Mouse (Mus musculus) thymus, adult 2 months (tissue): ENCODE measurements around the gene Bcl10. TPM values are rescaled to one million over a fixed set of nuclear protein-coding genes. Genes with fewer than 3 reads are reported as not detected.

ENCODE experiments used
- DNase-seq: peaks from one replicate; pipeline ENCODE4 v3.0.0; 2021
- H3K27ac ChIP-seq: fragments of 200-500 bp; 2 replicates; pipeline ENCODE4 v1.5.1; 2012; ENCODE audit warnings: low read length, control low read depth; ENCODE audit not compliant: control insufficient read depth, insufficient read depth
- H3K27me3 ChIP-seq: fragments of 200-500 bp; 2 replicates; pipeline ENCODE4 v1.6.1; 2012; ENCODE audit warnings: mild to moderate bottlenecking, low read length, moderate library complexity, mixed read lengths; ENCODE audit not compliant: control insufficient read depth, insufficient read depth
- H3K36me3 ChIP-seq: fragments of 200-500 bp; 2 replicates; pipeline ENCODE4 v1.6.1; 2012; ENCODE audit warnings: mild to moderate bottlenecking, low read length, moderate library complexity; ENCODE audit not compliant: control insufficient read depth, insufficient read depth
- H3K4me1 ChIP-seq: fragments of 200-500 bp; replicated peaks from 2 replicates; pipeline ENCODE4 v1.6.1; 2012; ENCODE audit warnings: low read length; ENCODE audit not compliant: control insufficient read depth, insufficient read depth
- H3K4me3 ChIP-seq: fragments of 200-500 bp; 2 replicates; pipeline ENCODE4 v1.5.1; 2012; ENCODE audit warnings: mild to moderate bottlenecking, low read length, control low read depth, moderate library complexity; ENCODE audit not compliant: control insufficient read depth, insufficient read depth
- CTCF ChIP-seq: fragments of 200-500 bp; IDR thresholded peaks from 2 replicates; pipeline ENCODE4 v1.5.1; 2012; ENCODE audit warnings: mild to moderate bottlenecking, control low read depth, low read length, moderate library complexity, borderline replicate concordance; ENCODE audit not compliant: control insufficient read depth, poor library complexity, insufficient read depth; ENCODE audit errors: extremely low read depth
- POLR2A ChIP-seq: fragments of 200-500 bp; IDR thresholded peaks from 2 replicates; pipeline ENCODE4 v1.6.1; 2012; ENCODE audit warnings: mild to moderate bottlenecking, low read length, control low read depth, moderate library complexity; ENCODE audit not compliant: control insufficient read depth, poor library complexity, insufficient read depth; ENCODE audit errors: extremely low read depth
- WGBS: fragments of 180-500 bp; shearing (Covaris S2); methylation state at CpG from one replicate; pipeline ENCODE4 v1.1.7; 2018; 5-methylcytosine and 5-hydroxymethylcytosine counted together
- polyA plus RNA-seq: library from polyadenylated mRNA; depleted of rRNA; stranded (reverse); fragments of >200 nt; gene quantifications from 2 replicates; pipeline ENCODE4 v1.2.3, GENCODE M21; 2012

Bcl10 gene
- polyA plus RNA-seq, 1 experiment = 17.3 TPM

DNA sequence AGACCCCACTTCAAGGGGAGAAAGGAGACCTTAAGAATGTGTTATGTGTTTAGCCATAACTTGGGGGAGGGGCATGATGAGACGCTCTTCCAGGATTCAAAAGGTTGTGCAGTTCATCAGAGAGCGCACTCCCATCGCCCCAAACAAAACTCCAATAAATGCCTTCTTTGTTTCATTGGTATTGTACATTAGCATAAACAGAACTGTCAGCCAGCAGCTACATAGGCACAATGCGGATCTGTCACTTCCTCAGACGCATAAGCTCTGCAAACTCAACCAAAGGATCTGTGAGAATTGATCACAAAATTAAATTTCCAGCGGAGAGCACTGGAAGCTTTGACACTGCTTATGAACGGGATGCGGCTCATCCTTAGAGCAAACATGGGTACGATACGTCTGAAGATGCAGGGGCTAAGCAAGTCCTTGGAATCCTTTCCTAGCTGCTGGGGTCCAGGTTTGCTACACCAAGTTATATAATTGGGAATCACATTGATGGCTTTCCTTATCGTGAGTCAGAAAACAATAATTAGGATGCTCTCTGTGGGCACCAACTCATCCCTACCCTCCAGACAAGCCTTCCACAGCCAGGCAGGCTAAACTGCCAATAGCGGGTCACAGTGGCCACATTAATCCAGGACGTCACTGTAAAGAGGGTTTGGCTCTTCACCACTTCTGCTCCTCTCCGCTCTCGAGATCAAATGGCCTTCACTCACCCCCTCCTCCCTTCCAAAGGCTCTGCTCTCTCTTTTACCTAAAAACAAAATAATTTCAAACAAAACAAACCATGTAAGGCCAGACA, 40.3 kb upstream of the Bcl10 start:
- TF ChIP-seq CTCF (no peak), POLR2A (no peak)
- Histone ChIP-seq H3K27me3 (no peaks in the 10 kb centered on the region), H3K36me3 (no peaks in the 10 kb centered on the region), H3K4me3 (no peak overlapping the region), H3K4me1 (no peaks in the 10 kb centered on the region), H3K27ac (no peak overlapping the region)
- WGBS = 94% methylated on average over 15 of the region's 15 CpGs
- DNase-seq = no peak

DNA sequence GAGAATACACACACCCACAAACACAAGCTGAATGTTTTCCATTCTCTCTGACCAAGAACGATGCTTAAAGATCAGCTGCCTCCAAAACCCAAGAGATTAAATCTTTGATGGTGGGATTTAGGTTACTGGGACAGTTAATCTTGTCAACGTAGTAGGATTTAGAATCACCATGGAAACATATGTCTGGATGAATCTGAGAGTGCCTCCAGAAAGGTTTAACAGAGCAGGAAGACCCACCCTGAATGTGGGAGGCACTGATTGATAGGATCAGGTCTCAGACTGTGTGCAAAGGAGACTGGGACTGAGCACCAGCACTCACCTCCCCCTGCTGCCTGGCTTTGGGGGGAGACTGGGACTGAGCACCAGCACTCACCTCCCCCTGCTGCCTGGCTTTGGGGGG, 39.4 kb upstream of the Bcl10 start:
- Histone ChIP-seq H3K36me3 (no peaks in the 10 kb centered on the region), H3K27ac (no peak overlapping the region), H3K4me3 (no peak overlapping the region), H3K27me3 (no peaks in the 10 kb centered on the region), H3K4me1 (no peaks in the 10 kb centered on the region)
- no peak for DNase-seq
- TF ChIP-seq CTCF (no peak), POLR2A (no peak)
- 50% methylated on average over 2 of the region's 2 CpGs for WGBS

DNA sequence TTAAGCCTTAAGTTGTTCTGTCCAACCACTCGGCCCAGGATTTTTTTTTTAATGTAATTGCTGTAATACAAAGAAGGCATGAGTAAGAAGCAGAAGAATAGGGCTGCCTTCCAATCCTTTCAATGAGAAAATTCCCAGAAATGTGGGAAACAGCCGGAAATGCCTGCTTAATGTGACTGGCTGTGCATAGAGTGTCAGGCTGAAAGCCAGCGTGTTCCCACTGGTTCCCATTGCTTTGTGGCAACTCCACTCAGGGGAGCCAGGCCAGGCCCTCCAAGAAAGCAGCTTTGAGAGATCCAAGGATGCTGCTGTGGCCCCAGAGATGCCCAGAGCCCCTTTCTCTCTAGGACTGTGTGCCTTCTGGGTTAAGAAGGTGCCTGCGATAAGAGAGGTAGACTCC, 37.2 kb upstream of the Bcl10 start:
- Histone ChIP-seq H3K27ac (no peak overlapping the region), H3K36me3 (no peaks in the 10 kb centered on the region), H3K4me3 (no peak overlapping the region), H3K27me3 (no peaks in the 10 kb centered on the region), H3K4me1 (no peaks in the 10 kb centered on the region)
- 88% methylated on average over 4 of the region's 4 CpGs for WGBS
- no peak for DNase-seq
- TF ChIP-seq CTCF (no peak), POLR2A (no peak)

DNA sequence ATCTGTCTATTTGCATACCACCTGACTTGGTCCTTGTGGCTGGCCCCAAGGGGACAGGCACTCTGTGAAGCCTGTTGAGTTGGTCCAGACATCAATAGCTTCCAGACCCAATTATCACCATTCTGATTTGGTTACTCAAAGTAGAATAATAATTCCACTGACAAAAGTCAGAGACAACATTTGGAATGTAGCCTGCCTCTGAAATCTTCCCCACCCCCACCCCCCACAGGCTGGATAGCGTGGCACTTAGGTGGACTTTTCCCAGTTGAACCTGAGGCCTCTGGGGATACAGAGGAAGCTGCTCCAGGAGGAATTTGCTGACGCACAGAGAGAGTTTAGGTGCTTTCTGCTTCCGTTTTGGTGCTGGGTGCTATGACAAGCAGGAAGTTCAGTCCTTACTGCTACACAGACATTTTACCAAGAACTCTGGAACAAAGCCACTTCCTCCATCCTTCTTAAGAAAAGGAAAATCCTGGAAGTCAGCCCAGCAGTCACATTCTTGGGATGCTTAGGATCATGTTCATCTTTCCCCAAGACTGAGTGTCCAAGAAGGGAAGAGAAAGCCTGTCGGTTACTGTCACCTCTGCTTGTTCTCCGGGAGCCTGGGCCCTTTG, 36.6 kb upstream of the Bcl10 start:
- H3K4me1 ChIP-seq = no peaks in the 10 kb centered on the region
- no peak for TF ChIP-seq CTCF
- TF ChIP-seq POLR2A = no peak
- H3K27me3 ChIP-seq = no peaks in the 10 kb centered on the region
- WGBS = 81% methylated on average over 5 of the region's 5 CpGs
- H3K4me3 ChIP-seq = no peak overlapping the region
- no peaks in the 10 kb centered on the region for H3K36me3 ChIP-seq
- no peak for DNase-seq
- no peak overlapping the region for H3K27ac ChIP-seq

DNA sequence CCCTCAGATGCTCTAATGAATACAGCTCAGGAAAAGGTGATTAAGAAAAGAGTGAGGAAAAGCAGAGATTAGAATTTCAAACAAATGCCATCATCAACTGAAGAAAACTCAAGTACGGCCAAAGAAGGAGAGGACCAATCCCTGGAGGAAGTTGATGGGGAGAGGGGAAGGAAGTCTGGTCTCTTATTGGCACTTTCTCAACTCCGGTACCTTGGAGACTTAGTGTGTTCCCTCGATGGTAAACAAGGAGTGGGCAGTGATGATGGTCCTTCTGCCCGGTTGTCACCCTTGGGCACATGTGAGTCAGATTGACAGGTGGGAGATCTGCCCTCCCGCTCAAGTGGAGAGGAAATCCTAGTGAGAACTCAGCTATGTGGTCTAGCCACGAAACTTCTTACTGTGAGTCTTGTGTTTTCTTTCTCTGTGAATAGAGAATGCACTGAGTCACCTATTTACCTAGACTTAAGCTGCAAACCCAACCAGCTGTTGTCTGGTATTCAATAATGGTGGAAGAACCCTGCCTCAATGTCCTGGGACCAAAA, 35.1 kb upstream of the Bcl10 start:
- 10% methylated on average over 6 of the region's 6 CpGs for WGBS
- Histone ChIP-seq H3K27ac (no peak overlapping the region), H3K4me1 (no peaks in the 10 kb centered on the region), H3K36me3 (no peaks in the 10 kb centered on the region), H3K27me3 (no peaks in the 10 kb centered on the region), H3K4me3 (no peak overlapping the region)
- DNase-seq = no peak
- no peak for TF ChIP-seq CTCF

DNA sequence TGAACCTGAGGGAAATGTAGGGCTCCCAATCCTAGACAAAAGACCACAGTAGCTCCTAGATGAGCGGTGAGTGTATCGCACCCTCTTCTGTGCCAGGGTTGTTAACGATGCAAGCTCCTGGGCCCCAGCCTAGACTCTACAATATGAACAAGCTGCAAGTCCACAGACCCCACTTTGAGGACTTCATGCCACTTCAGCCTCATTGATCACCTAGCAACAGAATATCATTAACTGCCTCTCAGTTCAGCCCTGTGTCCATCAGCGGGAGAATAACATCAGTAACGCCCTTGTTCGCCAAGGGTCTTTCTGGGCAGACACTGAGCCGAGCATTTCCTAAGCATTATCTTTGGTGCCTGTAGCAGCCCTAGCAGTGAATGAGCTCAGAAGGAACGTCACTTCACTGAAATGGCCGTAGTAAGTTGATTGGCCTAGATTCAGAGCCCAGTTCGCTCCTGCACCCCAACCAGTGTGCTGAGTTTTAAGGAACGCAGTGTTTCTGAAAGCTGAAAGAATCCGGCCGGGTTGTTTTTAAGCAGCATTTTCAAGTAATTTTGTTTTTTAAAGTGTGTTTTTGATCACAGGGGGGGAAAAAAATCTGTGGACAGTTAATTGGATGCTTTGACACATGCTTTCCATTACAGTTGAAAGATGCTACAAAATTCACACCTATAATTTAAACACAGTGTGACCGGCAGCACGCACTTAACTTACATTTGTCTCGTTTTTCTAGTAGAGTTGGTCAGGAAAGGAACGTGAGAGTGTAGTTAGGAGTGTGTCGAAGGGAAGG, 32.1 kb upstream of the Bcl10 start:
- Histone ChIP-seq H3K27me3 (no peaks in the 10 kb centered on the region), H3K27ac (no peak overlapping the region), H3K36me3 (no peaks in the 10 kb centered on the region), H3K4me1 (no peaks in the 10 kb centered on the region), H3K4me3 (no peak overlapping the region)
- WGBS = 96% methylated on average over 18 of the region's 18 CpGs
- TF ChIP-seq CTCF (no peak), POLR2A (no peak)
- no peak for DNase-seq
